Mouse (Mus musculus) bone marrow, adult 2 months (tissue): ENCODE measurements at regions not wholly inside any gene's neighbourhood (a gene's known extent, or its start where the extent isn't known, plus 50 kb on each side); places are given as distances from the start of the nearest gene placed in this dataset.

Source experiments
- H3K27ac ChIP-seq: fragments of 200-500 bp; 2 replicates; pipeline ENCODE4 v1.5.1; 2012; ENCODE audit warnings: low read depth, mild to moderate bottlenecking, control low read depth, inconsistent platforms, low read length; ENCODE audit not compliant: control insufficient read depth, poor library complexity, insufficient read depth
- H3K4me1 ChIP-seq: fragments of 200-500 bp; 2 replicates; pipeline ENCODE4 v1.6.1; 2011; ENCODE audit warnings: low read length; ENCODE audit not compliant: control insufficient read depth, insufficient read depth
- H3K4me3 ChIP-seq: fragments of 200-500 bp; replicated peaks from 2 replicates; pipeline ENCODE3; 2011; ENCODE audit warnings: mild to moderate bottlenecking, low read depth, low read length, control low read depth; ENCODE audit not compliant: control insufficient read depth
- CTCF ChIP-seq: fragments of 200-500 bp; IDR thresholded peaks from 2 replicates; pipeline ENCODE4 v1.5.1; 2011; ENCODE audit warnings: low read length, control low read depth; ENCODE audit not compliant: control insufficient read depth, insufficient read depth
- POLR2A ChIP-seq: fragments of 200-500 bp; IDR thresholded peaks from 2 replicates; pipeline ENCODE4 v1.6.1; 2011; ENCODE audit warnings: low read depth, mild to moderate bottlenecking, control low read depth, low read length, borderline replicate concordance; ENCODE audit not compliant: control insufficient read depth
- WGBS: fragments of 180-500 bp; shearing (Covaris S2); methylation state at CpG from one replicate; pipeline ENCODE4 v1.1.7; 2018; 5-methylcytosine and 5-hydroxymethylcytosine counted together

DNA sequence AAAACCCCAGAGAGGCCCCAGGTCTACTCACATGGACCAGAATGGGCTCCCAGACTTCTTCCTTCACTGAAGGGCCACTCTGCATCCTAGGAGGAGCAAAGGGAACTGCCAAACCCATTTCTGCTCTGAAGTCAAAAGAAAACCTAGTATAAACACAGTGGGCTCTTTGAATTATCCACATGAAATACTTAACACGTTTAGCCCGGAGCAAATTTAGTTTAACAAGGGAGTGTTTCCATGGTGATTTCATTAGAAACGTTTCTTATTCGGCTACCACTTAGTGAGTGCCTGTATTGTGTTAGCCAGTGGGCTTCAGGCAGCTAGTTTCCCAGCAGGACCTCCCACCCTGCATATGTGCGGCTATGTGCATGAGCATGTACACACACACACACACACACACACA lies 69.4 kb downstream of the Thnsl2 start:
- whole genome bisulfite sequencing: 68% methylated on average over 5 of the region's 5 CpGs
- Histone ChIP-seq H3K4me1 (no peaks in the 10 kb centered on the region; the same call in 1 of the 2 replicates), H3K27ac (no peak overlapping the region), H3K4me3 (no peak overlapping the region)
- no peak for TF ChIP-seq CTCF
- TF ChIP-seq POLR2A: no peak
